Mouse (Mus musculus) liver, embryonic 18 days (tissue): ENCODE measurements around the gene Adk. TPM values are rescaled to one million over a fixed set of nuclear protein-coding genes. Genes with fewer than 3 reads are reported as not detected.

Source experiments
- polyA plus RNA-seq: library from polyadenylated mRNA; depleted of rRNA; stranded (reverse); fragments of >200 nt; gene quantifications from 2 replicates; pipeline ENCODE4 v1.2.3, GENCODE M21; 2012; rRNA removed

The Adk gene
- polyA plus RNA-seq: 179 and 186 TPM in 2 replicates

GRCm38 (mm10) chr14:21052112-21052780 is at the start of gene Adk, which contains the start of gene Ap3m1:
TSS of gene Adk (plus strand) at chr14:21052574.
TSS of gene Ap3m1 (minus strand) at chr14:21052508.

GRCm38 (mm10) chr14:21481231-21481630 is 428.9 kb downstream of the Adk start, which contains the start of gene Kat6b:
TSS of gene Kat6b (plus strand) at chr14:21481434.

Other genes starting within 250 kb of the Adk start
- 2.1 and 2.5 TPM in 2 replicates for gene Plau, start 215.9 kb upstream of the Adk start, polyA plus RNA-seq
- 19.1 and 20.6 TPM in 2 replicates for gene Vcl, start 123.2 kb upstream of the Adk start, polyA plus RNA-seq
- gene Ap3m1, start 66 bp upstream of the Adk start, polyA plus RNA-seq: 23.9 and 31.2 TPM in 2 replicates